Mouse (Mus musculus) monocyte, adult 5-6 weeks (primary cell): ENCODE data around the gene Bnc1. TPM values are rescaled to one million over a fixed set of nuclear protein-coding genes. Genes with fewer than 3 reads are reported as not detected.

Source experiments
- ATAC-seq: fragments of 153-309, 156-312 bp; replicated peaks from 2 replicates; pipeline ENCODE4 v1.8.0; 2017; ENCODE audit warnings: mild to moderate bottlenecking; ENCODE audit not compliant: low TSS enrichment, insufficient number of reproducible peaks, severe bottlenecking, poor library complexity, low FRiP score
- total RNA-seq: library from RNA; stranded (forward); fragments of 200-1000, 200-491, 200-594 nt; gene quantifications from 3 replicates; pipeline ENCODE4 v1.2.3, GENCODE M21; 2017

Gene Bnc1
- total RNA-seq, 1 experiment from 2014 or later = not detected

- ATAC-seq = no peak
These were observed 8.4 kb downstream of the Bnc1 start for GRCm38 (mm10) chr7:81983651-81984050.

- no peak for ATAC-seq
These were observed 13.8 kb downstream of the Bnc1 start for GRCm38 (mm10) chr7:81978304-81978703.

- no peak for ATAC-seq
These were observed 17.5 kb downstream of the Bnc1 start for GRCm38 (mm10) chr7:81974616-81975015.

- no peak for ATAC-seq
These were observed 18.2 kb downstream of the Bnc1 start for GRCm38 (mm10) chr7:81973939-81974338.

- ATAC-seq = no peak
These were observed 18.8 kb downstream of the Bnc1 start for GRCm38 (mm10) chr7:81973339-81973738.

GRCm38 (mm10) chr7:81968975-81969374 is 23.1 kb downstream of the Bnc1 start:
- ATAC-seq = no peak

- no peak for ATAC-seq
These were observed 23.6 kb downstream of the Bnc1 start for GRCm38 (mm10) chr7:81968451-81968850.

- no peak for ATAC-seq
These were observed 25.9 kb downstream of the Bnc1 start for GRCm38 (mm10) chr7:81966195-81966594.

GRCm38 (mm10) chr7:81959704-81960103 is 32.4 kb downstream of the Bnc1 start:
- 0 out of 2 replicates have a peak, but pooled peaks have one; percentile 47 for ATAC-seq

GRCm38 (mm10) chr7:81954208-81954846 is 37.8 kb downstream of the Bnc1 start:
- no peak for ATAC-seq

- no peak for ATAC-seq
These were observed 41.6 kb downstream of the Bnc1 start for GRCm38 (mm10) chr7:81950499-81950898.

- ATAC-seq = no peak
These were observed 46.7 kb downstream of the Bnc1 start for GRCm38 (mm10) chr7:81945398-81945797.

- 0 out of 2 replicates have a peak, but pooled peaks have one; percentile 22 for ATAC-seq
These were observed 57.3 kb downstream of the Bnc1 start for GRCm38 (mm10) chr7:81934806-81935205.

- ATAC-seq = no peak
These were observed 57.8 kb downstream of the Bnc1 start, which contains the start of gene Hdgfl3 for GRCm38 (mm10) chr7:81934267-81934745. Gene Hdgfl3 (minus strand): TSS chr7:81934473.

- ATAC-seq = no peak
These were observed 58.4 kb downstream of the Bnc1 start for GRCm38 (mm10) chr7:81933601-81934266.

GRCm38 (mm10) chr7:81933061-81933600 is 59.0 kb downstream of the Bnc1 start:
- ATAC-seq = no peak

- no peak for ATAC-seq
These were observed 59.5 kb downstream of the Bnc1 start for GRCm38 (mm10) chr7:81932521-81933045.

- ATAC-seq = no peak
These were observed 63.1 kb downstream of the Bnc1 start for GRCm38 (mm10) chr7:81928998-81929397.

- ATAC-seq = peak; percentile 85
These were observed 70.6 kb downstream of the Bnc1 start for GRCm38 (mm10) chr7:81921379-81921952.
